ENCODE assay signal across 8 mouse cellular contexts in the genomic region with DNA sequence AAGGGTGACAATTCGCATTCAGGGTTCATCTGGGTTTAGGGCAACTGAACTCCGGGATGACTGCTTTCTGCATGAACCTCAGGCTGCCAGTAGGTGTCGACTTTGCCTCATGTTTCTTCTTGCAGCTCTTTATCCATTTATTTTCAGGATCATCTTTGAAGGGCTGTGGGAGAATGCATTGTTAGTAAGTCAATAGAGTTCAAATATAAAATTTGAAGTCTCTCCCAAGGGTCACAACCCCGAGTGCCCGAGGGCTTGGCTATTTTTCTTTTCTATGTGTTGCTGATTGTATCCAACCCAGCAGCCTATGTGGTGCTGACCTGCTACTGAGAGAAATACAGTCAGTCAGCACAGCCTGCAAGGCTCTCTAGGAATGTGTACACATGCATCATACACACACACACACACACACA. TPM values are rescaled to one million over a fixed set of nuclear protein-coding genes. Genes with fewer than 3 reads are reported as not detected.
A peak's percentile ranks its signal among the peaks of the same experiment; 100 is the strongest.
DNase-seq lines count a peak whose midpoint lies in the region; ATAC-seq and TF ChIP-seq lines count a peak whose summit lies in the region.

No protein-coding gene starts in this region.

- H3K27me3 ChIP-seq in testis, adult 2 months (ENCODE audit: control insufficient read depth, insufficient read depth, low read length): no peaks in the 10 kb centered on the region
- no peaks in the 10 kb centered on the region for H3K27me3 ChIP-seq in forebrain, embryonic 12.5 days
- H3K27me3 ChIP-seq in hindbrain, postnatal 0 days (ENCODE audit: insufficient read depth, low read length): no peaks in the 10 kb centered on the region
- no peaks in the 10 kb centered on the region for H3K27me3 ChIP-seq in midbrain, embryonic 15.5 days (replicated peaks)

- peak; percentile 36; the same call in 1 of the 2 replicates for TF ChIP-seq CTCF in testis, adult 2 months (IDR thresholded peaks at IDR 0.05; ENCODE audit: control insufficient read depth, insufficient read depth, insufficient replicate concordance, low read depth, low read length)
- TF ChIP-seq CTCF in hindbrain, postnatal 0 days (IDR thresholded peaks at IDR 0.05; ENCODE audit: low read depth): peak; percentile 93

- no peak for DNase-seq in testis, postnatal 14 days (ENCODE audit: low spot score)
- DNase-seq in brain, embryonic 18.5 days (ENCODE audit: low read depth, low spot score): peak; percentile 14
- peak; percentile 83 for DNase-seq in hindbrain, postnatal 0 days (ENCODE audit: low spot score)
- peak; percentile 57 to 60 for DNase-seq in left cerebral cortex, postnatal 25 days (ENCODE audit: low spot score in 2 of 2)
- peak; percentile 23 for DNase-seq in thymus, postnatal 14 days

- no peak overlapping the region for H3K4me2 ChIP-seq in forebrain, embryonic 12.5 days
- no peak overlapping the region for H3K4me2 ChIP-seq in hindbrain, postnatal 0 days (ENCODE audit: low read depth, low read length)
- H3K4me2 ChIP-seq in midbrain, embryonic 15.5 days: no peak overlapping the region

- no peak overlapping the region for H3K9ac ChIP-seq in forebrain, embryonic 12.5 days
- no peak overlapping the region for H3K9ac ChIP-seq in hindbrain, postnatal 0 days (replicated peaks; ENCODE audit: low read length)
- H3K9ac ChIP-seq in midbrain, embryonic 15.5 days: no peak overlapping the region

- H3K4me1 ChIP-seq in testis, adult 2 months (ENCODE audit: control insufficient read depth, insufficient read depth, low read length): no peaks in the 10 kb centered on the region
- no peaks in the 10 kb centered on the region for H3K4me1 ChIP-seq in forebrain, embryonic 12.5 days
- no peaks in the 10 kb centered on the region for H3K4me1 ChIP-seq in hindbrain, postnatal 0 days (ENCODE audit: insufficient read depth, low read length)
- no peaks in the 10 kb centered on the region for H3K4me1 ChIP-seq in midbrain, embryonic 15.5 days

- no peak overlapping the region for H3K27ac ChIP-seq in testis, adult 2 months (ENCODE audit: control insufficient read depth, insufficient read depth, low read depth, low read length)
- H3K27ac ChIP-seq in forebrain, embryonic 12.5 days: no peak overlapping the region
- no peak overlapping the region for H3K27ac ChIP-seq in hindbrain, postnatal 0 days
- no peak overlapping the region for H3K27ac ChIP-seq in midbrain, embryonic 15.5 days

- WGBS in forebrain, embryonic 12.5 days: 34% methylated on average over 5 of the region's 5 CpGs
- WGBS in hindbrain, postnatal 0 days: 18% methylated on average over 5 of the region's 5 CpGs
- 22% methylated on average over 5 of the region's 5 CpGs for WGBS in midbrain, embryonic 15.5 days

- no peak overlapping the region for H3K4me3 ChIP-seq in testis, adult 2 months (ENCODE audit: control insufficient read depth, low read depth, low read length)
- H3K4me3 ChIP-seq in forebrain, embryonic 12.5 days (replicated peaks): no peak overlapping the region
- no peak overlapping the region for H3K4me3 ChIP-seq in hindbrain, postnatal 0 days (ENCODE audit: low read length)
- H3K4me3 ChIP-seq in midbrain, embryonic 15.5 days: no peak overlapping the region

- intact Hi-C loops in left cerebral cortex, postnatal 25 days (cut with DNase I): loop anchor here (1.0 to 5.0 kb wide), 3 partner anchors 241 to 726 kb away; no protein-coding TSS in a partner anchor

- TF ChIP-seq POLR2A in testis, adult 2 months (IDR thresholded peaks at IDR 0.05; ENCODE audit: control insufficient read depth, low read depth, low read length): no peak

- peak; percentile 71; the same call in 1 of the 2 replicates for ATAC-seq in forebrain, embryonic 12.5 days (ENCODE audit: low FRiP score)
- peak; percentile 73 for ATAC-seq in hindbrain, postnatal 0 days
- ATAC-seq in midbrain, embryonic 15.5 days (replicated peaks): peak; percentile 84

- no peaks in the 10 kb centered on the region for H3K9me3 ChIP-seq in forebrain, embryonic 12.5 days
- H3K9me3 ChIP-seq in hindbrain, postnatal 0 days (ENCODE audit: low read length): no peaks in the 10 kb centered on the region
- H3K9me3 ChIP-seq in midbrain, embryonic 15.5 days: no peaks in the 10 kb centered on the region; the same call in 1 of the 2 replicates

- no peaks in the 10 kb centered on the region for H3K36me3 ChIP-seq in testis, adult 2 months (ENCODE audit: control insufficient read depth, insufficient read depth, low read length)
- no peaks in the 10 kb centered on the region for H3K36me3 ChIP-seq in forebrain, embryonic 12.5 days (replicated peaks)
- H3K36me3 ChIP-seq in hindbrain, postnatal 0 days (ENCODE audit: insufficient read depth, low read length): no peaks in the 10 kb centered on the region
- no peaks in the 10 kb centered on the region for H3K36me3 ChIP-seq in midbrain, embryonic 15.5 days (replicated peaks)

RNA-seq across cellular contexts. Expression of gene Qpct, which starts 59.2 kb away (rescaled TPM):
- polyA plus RNA-seq in testis, adult 2 months (2012; rRNA removed): 19.9 and 30.7 TPM in 2 replicates
- 8.8 and 9.4 TPM in 2 replicates for polyA plus RNA-seq in forebrain, embryonic 12.5 days (2016; fragmentation: Nextera tagmentation; extraction: Ambion mirVana)
- total RNA-seq in hindbrain, postnatal 0 days (2014; rRNA removed): 30.8 and 32.2 TPM in 2 replicates
- 37.1 and 37.3 TPM in 2 replicates for polyA plus RNA-seq in hindbrain, postnatal 0 days (2015; fragmentation: Nextera tagmentation; extraction: Ambion mirVana)
- 10 to 100 TPM in 1 of 2 experiments, 1 to 10 TPM in 1; 9.0 to 10.5 TPM for total RNA-seq in left cerebral cortex, postnatal 25 days (2021)
- 17.9 and 19.7 TPM in 2 replicates for polyA plus RNA-seq in midbrain, embryonic 15.5 days (2015; fragmentation: Nextera tagmentation; extraction: Ambion mirVana)
